Mouse (Mus musculus) cerebellum, postnatal 25 days (tissue): ENCODE measurements around the gene Adap1.

ENCODE experiments used
- DNase-seq, 2 experiments: peaks; one replicate each; pipeline ENCODE4 v3.0.0; 2021; ENCODE audit warnings: mixed read lengths in 2 of 2

Adap1 gene

GRCm38 (mm10) chr5:139247767-139248166 lies 77.7 kb downstream of the Adap1 start:
- no peak for DNase-seq

GRCm38 (mm10) chr5:139243384-139243783 lies 82.0 kb downstream of the Adap1 start:
- DNase-seq, result no peak

GRCm38 (mm10) chr5:139241022-139241761 lies 84.2 kb downstream of the Adap1 start:
- DNase-seq, result no peak

GRCm38 (mm10) chr5:139237436-139237835 lies 88.0 kb downstream of the Adap1 start:
- no peak for DNase-seq

GRCm38 (mm10) chr5:139234423-139234822 lies 91.0 kb downstream of the Adap1 start:
- no peak for DNase-seq

GRCm38 (mm10) chr5:139232083-139232482 lies 93.3 kb downstream of the Adap1 start:
- DNase-seq, result no peak

- DNase-seq, result no peak
Observed at GRCm38 (mm10) chr5:139229716-139230115, 95.7 kb downstream of the Adap1 start.

GRCm38 (mm10) chr5:139228318-139228717 lies 97.1 kb downstream of the Adap1 start:
- DNase-seq, result no peak

GRCm38 (mm10) chr5:139227645-139228044 lies 97.8 kb downstream of the Adap1 start:
- DNase-seq, result no peak

- no peak for DNase-seq
Observed at GRCm38 (mm10) chr5:139227236-139227635, 98.2 kb downstream of the Adap1 start.

- no peak for DNase-seq
Observed at GRCm38 (mm10) chr5:139223331-139223730, 102.1 kb downstream of the Adap1 start.
